Mouse (Mus musculus): ENCODE measurements at regions not wholly inside any gene's neighbourhood (a gene's known extent, or its start where the extent isn't known, plus 50 kb on each side); places are given as distances from the start of the nearest gene placed in this dataset.

DNA sequence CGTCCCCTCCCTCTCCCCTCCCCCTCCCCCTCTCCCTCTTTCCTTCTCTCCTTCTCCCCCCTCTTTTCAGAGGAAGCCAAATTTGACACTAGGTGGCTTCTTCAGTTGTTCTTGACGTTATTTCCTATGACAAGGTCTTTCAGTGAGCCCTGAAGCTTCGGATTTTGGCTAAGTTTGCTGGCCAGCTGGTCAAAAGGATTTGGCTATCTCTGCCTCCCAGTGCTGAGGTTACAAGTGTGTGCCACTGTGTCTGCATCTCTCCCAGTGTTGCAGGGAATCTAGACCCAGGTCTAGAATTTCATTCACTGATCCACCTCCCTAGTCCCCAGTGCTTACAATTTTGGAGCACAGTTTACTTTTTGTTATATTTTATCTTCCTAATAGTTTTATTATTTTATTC, 329.7 kb upstream of the Gm21798 start:
- no peak for TF ChIP-seq MAFK (IDR thresholded peaks at IDR 0.05; ENCODE audit: insufficient read depth, low read depth, low read length)
- no peak for TF ChIP-seq ZC3H11A (IDR thresholded peaks at IDR 0.05; ENCODE audit: borderline replicate concordance, low read depth, low read length)
- TF ChIP-seq CHD2 (IDR thresholded peaks at IDR 0.05; ENCODE audit: low read depth, low read length): no peak
- no peak for TF ChIP-seq ZNF384 (IDR thresholded peaks at IDR 0.05; ENCODE audit: low read depth, low read length)
- TF ChIP-seq HCFC1 (IDR thresholded peaks at IDR 0.05; ENCODE audit: borderline replicate concordance, insufficient read depth, low read length): no peak
